Mouse (Mus musculus) large intestine, adult 2 months (tissue): Measurements from ENCODE around the gene Rtp2. TPM values are rescaled to one million over a fixed set of nuclear protein-coding genes. Genes with fewer than 3 reads are reported as not detected.

Experiments used
- DNase-seq: peaks from one replicate; pipeline ENCODE4 v3.0.0-alpha.2; 2012; ENCODE audit warnings: low read depth, low spot score
- WGBS: fragments of 180-500 bp; shearing (Covaris S2); methylation state at CpG from one replicate; pipeline ENCODE4 v1.1.7; 2018; 5-methylcytosine and 5-hydroxymethylcytosine counted together
- polyA plus RNA-seq: library from polyadenylated mRNA; depleted of rRNA; stranded (reverse); fragments of >200 nt; gene quantifications from 2 replicates; pipeline ENCODE4 v1.2.3, GENCODE M21; 2012; rRNA removed

The Rtp2 gene
- not detected in 2 replicates for polyA plus RNA-seq

DNA sequence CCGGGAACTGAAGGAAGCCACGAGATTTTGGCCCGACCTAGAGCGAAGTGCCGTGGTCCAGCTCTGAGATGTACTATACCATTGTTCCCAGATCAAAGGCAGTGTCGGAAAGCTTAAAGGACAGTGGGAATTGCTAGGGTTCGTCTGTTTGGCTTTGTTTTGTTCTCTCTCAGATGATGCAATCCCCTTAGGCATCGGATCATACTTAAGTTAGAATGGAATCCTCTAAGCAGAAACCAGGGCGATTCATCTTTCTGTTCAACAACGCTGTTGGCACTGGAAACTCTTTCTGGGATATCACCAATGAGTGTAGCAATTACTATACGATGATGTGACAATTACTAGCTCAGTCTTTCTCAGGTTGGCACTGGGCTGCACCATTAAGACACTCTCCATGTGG lies at the start of gene Rtp2:
TSS of gene Rtp2 (minus strand) at position 101 of the 400 bp plus-strand sequence.
- no peak for DNase-seq
- 79% methylated on average over 11 of the region's 11 CpGs for WGBS

- no peak for DNase-seq
- WGBS = 11% methylated on average over 32 of the region's 32 CpGs
Observed at GRCm38 (mm10) chr16:23980991-23981720, 49.0 kb upstream of the Rtp2 start.

- no peak for DNase-seq
- 42% methylated on average over 11 of the region's 11 CpGs for WGBS
Observed at GRCm38 (mm10) chr16:23980201-23980870, 48.1 kb upstream of the Rtp2 start.

- no peak for DNase-seq
- 84% methylated on average over 9 of the region's 9 CpGs for WGBS
Observed at GRCm38 (mm10) chr16:23979446-23979845, 47.3 kb upstream of the Rtp2 start.

DNA sequence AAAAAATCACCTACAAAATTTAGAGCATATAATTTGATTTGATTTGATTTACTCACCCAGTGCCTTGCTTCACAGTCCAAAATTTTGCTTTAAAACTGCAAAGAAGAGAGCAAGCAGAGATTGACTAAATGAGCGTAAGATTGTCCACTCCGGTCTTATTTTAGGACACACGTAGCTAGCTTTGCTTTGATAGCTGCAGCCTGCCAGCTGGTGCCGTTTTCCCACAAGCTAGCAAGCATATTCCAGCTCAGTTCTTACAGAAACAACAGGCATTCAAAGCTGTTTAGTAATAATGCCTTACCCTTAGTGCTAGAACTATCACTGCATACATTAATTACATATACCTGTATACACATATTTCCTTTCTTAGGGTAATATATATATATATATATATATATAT lies 46.3 kb upstream of the Rtp2 start:
- no peak for DNase-seq

DNA sequence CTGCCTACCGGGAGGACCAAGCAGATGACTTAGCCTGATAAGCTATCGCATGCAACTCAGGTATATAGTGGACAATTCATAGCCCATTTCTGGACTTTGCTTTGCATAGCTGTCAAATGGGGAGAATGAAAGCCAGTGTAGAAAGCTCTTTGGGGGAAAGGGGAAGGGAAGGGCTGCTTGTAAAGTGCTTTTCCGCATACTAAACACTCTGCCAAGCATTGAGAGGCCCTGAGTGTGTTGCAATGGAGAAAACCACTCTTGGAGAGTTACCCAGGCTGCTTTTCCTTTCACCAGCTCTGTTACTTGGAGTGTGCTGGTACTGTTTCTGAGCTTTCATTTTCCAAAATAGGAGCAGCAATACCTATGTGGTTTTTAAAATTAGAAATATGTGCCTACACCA lies 45.5 kb upstream of the Rtp2 start:
- no peak for DNase-seq
- 80% methylated on average over 3 of the region's 3 CpGs for WGBS

More for the DNA sequence above, 46.3 kb upstream of the Rtp2 start:
- 92% methylated on average over 4 of the region's 4 CpGs for WGBS

DNA sequence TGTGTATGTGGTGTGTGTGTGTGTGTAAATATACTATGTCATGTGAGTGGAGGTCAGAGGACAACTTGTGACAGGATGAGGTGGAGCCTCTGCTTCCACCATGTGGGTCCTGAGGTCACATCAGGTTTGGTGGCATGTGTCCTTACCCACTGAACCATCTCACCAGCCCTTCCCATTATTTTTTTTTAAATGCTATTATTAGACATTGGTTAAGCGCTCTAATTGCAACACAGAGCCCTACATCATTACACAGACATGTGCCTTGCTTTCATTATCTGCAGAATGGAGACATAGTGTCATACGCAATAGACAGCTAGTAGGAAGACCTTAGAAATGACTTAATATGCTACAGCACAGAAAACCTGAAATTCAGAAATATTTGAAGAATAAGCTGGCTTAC lies 44.0 kb upstream of the Rtp2 start:
- no peak for DNase-seq
- 95% methylated on average over 2 of the region's 2 CpGs for WGBS

DNA sequence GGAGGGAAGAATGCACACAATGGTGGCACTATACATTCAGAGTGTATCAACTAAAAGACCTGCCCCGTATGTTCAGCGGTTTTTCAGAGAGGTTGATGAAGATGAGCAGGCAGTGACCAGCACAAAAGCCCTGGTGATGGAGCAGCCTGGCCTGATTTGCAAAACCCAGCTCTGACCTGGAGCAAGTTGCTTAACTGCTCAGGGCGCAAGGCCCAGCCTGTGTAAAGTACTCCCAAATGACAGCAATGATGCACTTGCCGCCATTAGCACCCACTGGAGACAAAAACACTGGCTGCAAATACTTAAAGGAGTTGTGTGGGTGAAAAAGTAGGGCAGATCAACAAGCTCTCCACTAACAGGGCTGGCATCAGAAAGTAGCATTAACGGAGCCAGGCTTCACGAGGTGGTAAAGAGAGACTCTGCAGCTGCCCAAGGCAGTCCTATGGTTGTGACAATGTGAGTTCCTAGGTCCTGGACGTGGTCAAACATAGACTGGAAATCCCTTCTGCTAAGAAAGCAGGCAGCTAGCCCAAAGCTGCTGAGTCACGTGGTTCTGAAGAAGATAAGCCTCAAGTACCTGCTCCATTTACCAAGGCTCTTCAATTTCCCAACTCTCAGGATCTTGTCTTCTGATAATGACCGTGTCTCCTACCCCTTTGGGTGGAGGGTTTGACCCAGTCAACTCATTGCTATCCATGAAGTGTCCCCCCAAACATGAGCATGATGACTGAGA lies 41.6 kb upstream of the Rtp2 start:
- no peak for DNase-seq
- 86% methylated on average over 9 of the region's 9 CpGs for WGBS

DNA sequence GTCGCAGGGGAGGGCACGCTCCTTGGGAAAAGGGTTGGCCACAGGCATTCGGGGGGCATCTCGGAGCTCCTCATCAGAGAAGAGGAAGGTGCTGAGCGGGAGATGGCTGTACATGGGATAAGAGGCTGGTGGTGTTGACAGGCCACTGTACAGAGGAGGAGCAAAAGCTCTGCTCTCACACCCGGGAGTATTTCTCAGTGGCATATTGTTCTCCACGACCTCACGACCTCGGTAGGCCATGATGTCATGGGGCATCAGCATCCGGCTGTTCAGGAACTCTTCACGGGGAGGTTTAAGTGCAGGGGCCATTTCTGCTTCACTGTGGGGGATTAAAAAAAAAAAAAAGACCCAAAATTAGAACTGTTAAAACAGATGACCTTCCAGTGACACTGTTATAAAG lies 40.7 kb upstream of the Rtp2 start:
- 89% methylated on average over 11 of the region's 11 CpGs for WGBS
- DNase-seq = no peak

DNA sequence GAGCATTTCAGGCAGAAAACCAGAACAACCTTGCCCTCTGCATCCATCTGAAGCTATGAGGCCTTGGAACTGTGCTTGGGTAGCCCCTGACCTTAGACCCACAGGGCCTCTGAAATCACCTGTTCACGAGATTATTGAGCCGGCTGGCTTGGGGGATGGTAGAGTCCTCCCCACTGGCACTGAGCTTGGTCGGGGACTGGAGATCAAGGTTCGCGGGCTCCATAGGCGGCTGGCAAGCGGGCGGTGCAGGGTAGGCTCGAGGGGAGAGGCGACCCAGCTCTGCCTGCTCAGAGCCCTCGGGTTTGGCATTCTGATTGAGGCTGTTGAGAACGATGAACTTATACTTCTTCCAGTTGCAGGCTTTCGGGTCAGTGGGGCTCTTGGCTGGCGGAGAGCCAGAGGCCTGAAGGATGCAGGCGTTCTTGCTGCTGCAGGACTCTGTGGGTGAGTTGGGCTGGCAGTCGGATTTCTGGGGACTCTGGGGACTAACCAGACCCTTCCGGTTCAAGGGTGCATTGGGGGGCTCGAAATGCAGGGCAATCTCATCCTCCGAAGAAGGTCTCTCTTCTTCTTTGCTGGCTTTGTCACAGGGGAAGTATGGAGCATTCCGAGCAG lies 40.0 kb upstream of the Rtp2 start:
- DNase-seq = no peak
- WGBS = 78% methylated on average over 20 of the region's 20 CpGs

GRCm38 (mm10) chr16:23969919-23970318 lies 37.7 kb upstream of the Rtp2 start:
- WGBS = 53% methylated on average over 14 of the region's 14 CpGs
- DNase-seq = no peak

GRCm38 (mm10) chr16:23968888-23969287 lies 36.7 kb upstream of the Rtp2 start:
- WGBS = 90% methylated on average over 4 of the region's 4 CpGs
- DNase-seq = no peak

DNA sequence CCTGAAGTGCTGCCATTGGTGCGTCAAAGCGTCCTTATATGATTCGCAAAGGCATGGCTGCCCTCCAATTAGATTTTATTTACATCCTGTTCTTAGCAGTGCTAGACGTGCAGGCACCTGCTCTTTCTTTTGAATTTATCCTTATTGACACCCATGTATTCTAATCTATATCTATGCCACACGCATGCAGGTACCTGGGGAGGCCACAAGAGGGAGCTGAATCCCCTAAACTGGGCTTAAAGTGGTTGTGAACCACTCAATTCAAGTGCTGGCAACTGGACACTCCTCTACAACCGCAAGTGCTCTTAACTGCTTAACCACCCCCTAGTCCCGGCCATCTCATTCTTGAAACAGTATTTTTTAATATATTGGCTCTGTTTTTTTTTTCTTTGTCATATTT lies 35.1 kb upstream of the Rtp2 start:
- DNase-seq = no peak
- 90% methylated on average over 7 of the region's 7 CpGs for WGBS

DNA sequence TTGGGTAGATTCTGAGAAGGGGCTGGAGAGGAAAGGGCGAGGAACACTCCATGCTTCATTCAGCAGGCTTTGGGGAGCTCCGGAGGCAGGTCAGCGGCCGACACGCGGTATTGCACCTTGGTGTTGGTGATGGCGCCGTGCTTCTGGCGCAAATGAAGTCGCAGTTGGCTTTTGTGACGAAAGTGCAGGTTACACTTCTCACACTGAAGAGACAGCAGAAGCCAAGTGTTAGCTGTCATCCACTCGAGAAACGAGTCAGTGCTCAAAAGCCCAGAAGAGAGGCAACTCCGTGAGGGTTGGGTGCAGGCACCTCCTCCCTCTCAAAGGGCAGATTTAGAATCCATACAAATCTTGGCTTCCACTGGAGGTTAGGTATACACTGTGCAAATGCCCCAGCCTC lies 33.9 kb upstream of the Rtp2 start:
- 94% methylated on average over 14 of the region's 14 CpGs for WGBS
- DNase-seq = no peak

- no peak for DNase-seq
- 82% methylated on average over 14 of the region's 14 CpGs for WGBS
Observed at GRCm38 (mm10) chr16:23964706-23965367, 32.6 kb upstream of the Rtp2 start.

DNA sequence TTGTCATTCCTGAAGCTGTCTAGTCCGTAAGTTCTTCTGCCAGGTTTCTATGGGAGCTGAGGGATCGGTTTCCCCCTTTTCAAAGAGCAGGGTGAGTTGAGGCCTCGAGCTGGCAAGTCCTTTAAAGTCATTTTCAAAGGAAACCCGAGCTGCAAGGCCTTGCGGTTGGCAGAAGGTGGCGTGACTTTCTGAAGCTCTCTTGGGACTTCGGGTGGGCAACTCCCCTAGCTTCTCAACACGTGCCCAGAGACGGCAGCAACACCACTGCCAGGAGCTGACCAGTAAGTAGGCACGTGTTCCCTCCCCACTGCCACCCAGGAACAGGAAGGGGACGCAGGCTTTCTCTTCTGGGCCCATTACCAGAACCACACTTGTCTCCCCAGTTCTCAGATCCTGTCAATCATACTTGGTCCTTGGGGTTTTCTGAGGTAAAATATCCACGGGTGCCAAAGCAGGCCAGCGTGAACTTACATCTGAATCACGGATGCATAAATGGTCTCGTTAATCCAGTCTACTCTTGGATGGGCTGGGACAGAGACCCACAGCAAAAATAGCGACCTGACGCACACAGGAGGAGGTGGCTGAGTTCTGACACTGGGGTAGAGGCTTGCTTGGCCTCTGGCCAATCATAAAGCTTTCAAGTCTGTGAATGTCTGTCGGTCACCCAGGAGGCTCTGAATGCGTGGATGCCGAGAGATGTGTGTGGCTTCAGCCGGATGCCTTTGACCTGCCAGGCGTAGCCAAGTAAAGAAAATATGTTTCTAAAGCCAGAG lies 31.9 kb upstream of the Rtp2 start:
- no peak for DNase-seq
- WGBS = 83% methylated on average over 22 of the region's 22 CpGs

GRCm38 (mm10) chr16:23962401-23962800 lies 30.2 kb upstream of the Rtp2 start:
- DNase-seq = no peak
- 68% methylated on average over 2 of the region's 2 CpGs for WGBS

DNA sequence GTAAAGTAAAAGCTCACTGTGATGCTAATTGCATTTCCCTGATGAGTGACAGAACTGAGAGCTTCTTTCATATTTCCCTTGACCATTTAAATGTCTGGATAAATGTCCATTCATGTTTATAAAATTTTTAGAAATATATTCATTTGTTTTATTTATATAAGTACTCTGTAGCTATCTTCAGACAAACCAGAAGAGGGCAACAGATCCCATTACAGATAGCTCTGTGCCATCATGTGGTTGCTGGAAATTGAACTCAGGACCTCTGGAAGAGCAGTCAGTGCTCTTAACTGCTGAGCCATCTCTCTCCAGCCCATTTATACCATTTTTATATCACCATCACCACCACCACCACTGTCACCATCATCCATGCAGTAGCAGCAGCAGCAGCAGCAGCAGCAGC lies 26.7 kb upstream of the Rtp2 start:
- no peak for DNase-seq

DNA sequence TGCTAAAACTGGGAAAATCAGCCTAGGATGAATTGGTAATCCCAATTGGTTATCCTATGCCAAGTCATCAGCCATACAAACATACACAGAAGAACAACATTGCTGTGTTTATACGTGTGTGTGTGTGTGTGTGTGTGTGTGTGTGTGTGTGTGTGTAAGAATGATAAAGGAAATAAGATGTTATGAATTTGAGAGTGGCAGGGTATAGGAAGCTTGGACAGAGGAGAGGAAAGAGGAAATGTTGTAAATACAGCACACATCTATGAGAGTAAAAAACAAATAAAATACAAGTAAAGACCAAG lies 21.7 kb upstream of the Rtp2 start:
- WGBS = 22% methylated on average over 1 of the region's 1 CpGs
- no peak for DNase-seq
